Mouse (Mus musculus) small intestine, adult 2 months (tissue): ENCODE measurements around the gene Dram1. TPM values are rescaled to one million over a fixed set of nuclear protein-coding genes. Genes with fewer than 3 reads are reported as not detected.
A peak's percentile ranks its signal among the peaks of the same experiment; 100 is the strongest.

Experiments
- H3K27ac ChIP-seq: fragments of 200-500 bp; 2 replicates; pipeline ENCODE4 v1.5.1; 2012; ENCODE audit warnings: low read depth, low read length, control low read depth, inconsistent platforms; ENCODE audit not compliant: insufficient read depth
- H3K27me3 ChIP-seq: fragments of 200-500 bp; 2 replicates; pipeline ENCODE4 v1.6.1; 2012; ENCODE audit warnings: mild to moderate bottlenecking, moderate library complexity, low read length, inconsistent platforms; ENCODE audit not compliant: control insufficient read depth, insufficient read depth
- H3K36me3 ChIP-seq: fragments of 200-500 bp; 2 replicates; pipeline ENCODE4 v1.6.1; 2012; ENCODE audit warnings: mild to moderate bottlenecking, low read length, control low read depth, inconsistent platforms; ENCODE audit not compliant: control insufficient read depth, insufficient read depth
- H3K4me1 ChIP-seq: fragments of 200-500 bp; 2 replicates; pipeline ENCODE4 v1.6.1; 2012; ENCODE audit warnings: low read length, inconsistent platforms, mixed read lengths; ENCODE audit not compliant: control insufficient read depth, insufficient read depth, insufficient read length
- H3K4me3 ChIP-seq: fragments of 200-500 bp; 2 replicates; pipeline ENCODE4 v1.5.1; 2012; ENCODE audit warnings: low read depth, mild to moderate bottlenecking, control low read depth, inconsistent platforms, low read length, moderate library complexity
- CTCF ChIP-seq: fragments of 200-500 bp; IDR thresholded peaks from 2 replicates; pipeline ENCODE4 v1.5.1; 2012; ENCODE audit warnings: low read depth, mild to moderate bottlenecking, control low read depth, inconsistent platforms, low read length, moderate library complexity, mixed read lengths; ENCODE audit not compliant: insufficient replicate concordance, insufficient read length; ENCODE audit errors: extremely low read depth
- POLR2A ChIP-seq: fragments of 200-500 bp; IDR thresholded peaks from 2 replicates; pipeline ENCODE4 v1.6.1; 2012; ENCODE audit warnings: low read depth, mild to moderate bottlenecking, control low read depth, inconsistent platforms, low read length, moderate library complexity
- WGBS: fragments of 180-500 bp; shearing (Covaris S2); methylation state at CpG from one replicate; pipeline ENCODE4 v1.1.7; 2018; 5-methylcytosine and 5-hydroxymethylcytosine counted together
- polyA plus RNA-seq: library from polyadenylated mRNA; depleted of rRNA; stranded (reverse); fragments of >200 nt; gene quantifications from 2 replicates; pipeline ENCODE4 v1.2.3, GENCODE M21; 2012; rRNA removed

The Dram1 gene
- 3.6 and 4.6 TPM in 2 replicates for polyA plus RNA-seq

DNA sequence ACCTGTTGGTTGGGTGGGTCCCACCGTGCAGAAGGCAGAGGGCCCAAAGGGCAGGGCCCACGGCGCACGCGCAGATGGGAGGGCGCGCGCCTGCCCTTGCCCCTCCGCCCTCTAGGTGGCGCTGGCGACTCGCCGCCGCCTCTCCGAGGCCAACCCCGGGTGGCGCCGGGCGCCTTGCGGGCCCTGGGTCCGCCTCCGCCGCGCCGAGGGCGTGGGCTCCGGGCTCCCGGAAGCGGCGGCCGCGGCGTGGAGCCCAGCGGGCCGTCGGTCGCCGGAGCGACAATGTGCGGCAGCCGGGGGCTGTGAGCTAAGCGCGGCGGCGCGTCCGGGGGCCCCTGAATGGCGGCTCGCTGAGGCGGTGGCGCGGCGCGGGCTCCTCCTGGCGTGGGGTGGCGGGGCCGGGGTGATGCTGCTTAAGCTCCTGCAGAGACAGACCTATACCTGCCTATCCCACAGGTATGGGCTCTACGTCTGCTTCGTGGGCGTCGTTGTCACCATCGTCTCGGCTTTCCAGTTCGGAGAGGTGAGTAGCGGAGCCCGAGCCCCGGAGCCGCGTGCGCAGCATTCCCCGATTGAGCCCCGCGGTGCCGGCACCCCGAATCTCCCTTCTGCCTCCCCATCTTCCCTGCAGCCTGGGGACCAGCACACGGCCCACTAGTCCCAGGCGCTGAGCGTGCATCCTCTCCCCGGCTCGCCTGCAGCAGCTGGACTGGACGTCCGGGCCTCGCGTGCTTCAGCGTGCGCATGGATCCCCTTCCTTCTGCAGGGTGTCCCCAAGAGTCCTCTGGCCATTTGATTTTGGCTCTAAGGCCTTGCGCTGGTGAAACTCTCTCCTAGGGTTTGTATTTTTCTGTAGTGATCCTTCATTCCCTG, at the start of gene Dram1, which contains the start of gene Gnptab:
Gene Dram1, minus strand, starts transcription at position 68 of the 873 bp plus-strand sequence.
Gene Gnptab, plus strand, starts transcription at position 120 of the 873 bp plus-strand sequence.
- Histone ChIP-seq H3K4me3 (peak within 1 kb of the TSS; percentile 88), H3K4me1 (peaks cover 7% of the 10 kb centered on the region), H3K27me3 (no peaks in the 10 kb centered on the region), H3K27ac (peak within 1 kb of the TSS; percentile 25), H3K36me3 (no peaks in the 10 kb centered on the region)
- WGBS = under 1% methylated on average over 87 of the region's 87 CpGs
- peak; percentile 57; the same call in 1 of the 2 replicates for TF ChIP-seq POLR2A
- TF ChIP-seq CTCF = peak; percentile 85

DNA sequence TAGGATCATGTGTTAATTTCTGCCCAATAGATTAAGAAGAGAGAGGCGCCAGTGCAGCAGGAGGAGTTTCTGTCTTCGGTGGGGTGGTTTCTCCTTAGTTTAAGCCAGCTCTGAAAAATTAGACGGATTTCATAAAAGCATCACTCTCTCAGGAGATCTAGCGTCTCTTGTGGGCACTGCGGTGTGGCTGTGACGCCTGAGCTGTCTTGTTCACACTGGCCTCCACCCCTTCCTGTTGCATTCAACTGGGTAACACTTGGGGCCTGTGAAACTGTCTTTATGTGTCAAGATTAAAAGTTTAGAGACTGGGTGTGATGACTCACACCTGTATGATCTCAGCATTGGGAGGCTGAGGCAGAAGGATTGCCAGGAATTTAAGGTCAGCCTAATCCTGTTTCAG, 49.1 kb upstream of the Dram1 start:
- Histone ChIP-seq H3K4me1 (no peaks in the 10 kb centered on the region), H3K27ac (no peak overlapping the region), H3K27me3 (no peaks in the 10 kb centered on the region), H3K4me3 (no peak overlapping the region), H3K36me3 (peaks cover 39% of the 10 kb centered on the region)
- no peak for TF ChIP-seq CTCF
- 95% methylated on average over 6 of the region's 6 CpGs for WGBS

DNA sequence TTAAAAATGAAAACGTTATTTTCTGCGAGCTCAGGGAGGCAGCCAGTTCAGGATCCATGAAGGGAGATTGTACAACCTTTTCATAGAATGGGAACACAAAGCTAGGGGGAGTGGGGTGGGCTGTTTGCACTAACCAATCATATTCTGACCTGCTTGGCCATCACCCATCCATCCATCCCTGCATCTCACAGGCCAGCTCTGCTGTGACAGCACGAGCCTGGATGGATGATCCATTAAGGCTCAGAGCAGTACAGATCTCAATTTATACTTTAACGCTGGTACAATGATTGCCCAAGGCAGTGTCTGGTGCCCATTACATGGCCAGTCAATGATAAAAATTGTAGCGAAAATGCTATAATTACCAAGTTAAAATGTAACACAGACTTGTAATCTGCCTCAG, 48.0 kb upstream of the Dram1 start:
- H3K27ac ChIP-seq = no peak overlapping the region
- no peak overlapping the region for H3K4me3 ChIP-seq
- WGBS = 67% methylated on average over 5 of the region's 5 CpGs
- H3K27me3 ChIP-seq = no peaks in the 10 kb centered on the region
- H3K36me3 ChIP-seq = peaks cover 37% of the 10 kb centered on the region
- TF ChIP-seq CTCF = no peak
- no peaks in the 10 kb centered on the region for H3K4me1 ChIP-seq

DNA sequence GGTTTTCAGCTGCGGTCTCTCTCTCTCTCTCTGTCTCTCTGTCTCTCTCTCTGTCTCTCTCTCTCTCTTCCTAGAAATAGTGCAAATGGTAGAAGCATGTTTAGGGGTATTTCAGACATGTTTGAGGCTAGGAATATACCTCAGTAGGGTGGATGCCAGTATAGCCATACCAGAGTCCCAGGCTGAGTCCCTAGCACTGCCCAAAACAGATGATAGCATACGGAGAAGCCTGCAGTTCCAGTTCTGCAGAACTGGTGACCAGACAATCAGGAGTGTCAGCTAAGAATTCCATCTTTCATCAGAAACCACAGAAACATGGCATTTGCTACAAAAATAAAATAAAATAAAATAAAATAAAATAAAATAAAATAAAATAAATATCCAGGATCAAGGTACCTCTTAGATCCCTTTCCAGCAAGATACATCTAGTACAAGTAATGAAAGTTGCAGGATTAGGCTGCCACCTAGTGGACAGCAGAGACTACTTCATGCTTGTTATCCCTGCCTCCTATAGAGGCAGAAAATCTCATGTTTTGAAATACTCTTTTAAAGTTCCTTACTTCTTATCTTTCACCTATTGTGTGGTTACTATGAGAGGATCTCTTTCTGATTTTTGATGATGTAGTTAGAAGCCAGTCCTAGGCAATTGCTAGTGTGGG, 47.4 kb upstream of the Dram1 start:
- no peak overlapping the region for H3K27ac ChIP-seq
- peaks cover 34% of the 10 kb centered on the region for H3K36me3 ChIP-seq
- WGBS = 90% methylated on average over 2 of the region's 2 CpGs
- no peaks in the 10 kb centered on the region for H3K4me1 ChIP-seq
- H3K27me3 ChIP-seq = no peaks in the 10 kb centered on the region
- no peak for TF ChIP-seq POLR2A
- TF ChIP-seq CTCF = no peak
- no peak overlapping the region for H3K4me3 ChIP-seq

DNA sequence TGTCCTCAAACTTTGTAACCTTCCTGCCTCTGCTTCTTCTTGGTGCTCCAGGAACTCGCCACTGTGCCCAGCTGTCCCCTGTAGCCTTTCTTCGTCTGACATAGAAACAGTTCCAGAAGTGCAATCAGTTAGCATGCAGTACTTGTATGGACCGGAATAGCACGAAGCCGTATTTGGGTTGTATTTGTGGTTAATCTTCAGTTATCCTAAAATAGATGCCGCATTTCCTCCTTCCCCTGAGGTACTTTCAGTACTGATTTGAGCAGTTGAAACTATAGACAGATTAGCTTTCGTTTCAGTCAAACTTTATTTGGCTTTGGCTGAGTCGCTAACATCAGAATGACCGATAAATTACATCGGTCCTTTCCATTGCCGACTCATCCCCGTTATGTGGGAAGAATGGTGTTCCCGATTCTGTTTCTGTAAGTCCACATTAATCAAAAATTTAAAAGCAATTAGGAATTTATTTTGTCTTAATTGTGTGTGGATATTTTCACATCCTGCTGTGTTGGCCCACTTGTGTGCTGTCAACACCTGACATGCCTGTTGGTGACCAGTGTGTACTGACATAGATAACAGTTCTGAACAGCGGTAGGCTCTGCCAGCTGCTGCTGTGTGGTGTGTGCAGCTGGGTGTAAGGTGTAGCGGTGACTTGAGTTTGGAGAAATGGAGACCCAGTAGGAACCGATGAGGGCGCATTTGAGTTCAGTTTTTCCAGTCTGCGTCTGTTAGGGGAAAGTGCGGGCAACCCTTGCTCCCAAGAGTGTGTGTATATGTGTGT, 42.0 kb upstream of the Dram1 start:
- WGBS = 84% methylated on average over 19 of the region's 19 CpGs
- no peaks in the 10 kb centered on the region for H3K27me3 ChIP-seq
- no peak for TF ChIP-seq CTCF
- TF ChIP-seq POLR2A = no peak
- peaks cover 21% of the 10 kb centered on the region for H3K36me3 ChIP-seq
- H3K27ac ChIP-seq = peak overlapping the region; percentile 68
- no peaks in the 10 kb centered on the region; the same call in 1 of the 2 replicates for H3K4me1 ChIP-seq
- H3K4me3 ChIP-seq = no peak overlapping the region

DNA sequence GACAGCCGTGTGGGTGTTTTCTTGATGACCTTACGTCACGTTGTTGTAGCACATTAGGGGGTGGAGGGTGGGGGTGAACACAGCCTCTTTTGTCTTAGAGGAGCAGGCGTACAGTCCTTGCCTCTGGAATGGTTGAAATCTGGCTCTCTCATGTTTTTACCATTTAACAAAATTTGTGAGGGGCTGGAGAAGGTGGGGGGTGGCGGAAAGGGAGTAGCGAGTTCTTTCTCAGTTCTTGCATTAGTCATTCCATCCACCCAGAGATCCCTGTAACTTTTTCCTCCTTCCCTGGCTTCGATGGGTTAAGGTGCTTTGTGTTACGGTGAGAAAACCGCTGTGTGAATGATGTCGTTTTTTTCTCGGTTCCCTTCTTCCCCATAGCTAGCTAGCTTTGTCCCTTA, 41.3 kb upstream of the Dram1 start:
- H3K27me3 ChIP-seq = no peaks in the 10 kb centered on the region
- no peaks in the 10 kb centered on the region; the same call in 1 of the 2 replicates for H3K4me1 ChIP-seq
- peaks cover 27% of the 10 kb centered on the region for H3K36me3 ChIP-seq
- H3K27ac ChIP-seq = peak overlapping the region; percentile 68
- no peak overlapping the region for H3K4me3 ChIP-seq
- 78% methylated on average over 11 of the region's 11 CpGs for WGBS
- TF ChIP-seq POLR2A = no peak
- no peak for TF ChIP-seq CTCF

DNA sequence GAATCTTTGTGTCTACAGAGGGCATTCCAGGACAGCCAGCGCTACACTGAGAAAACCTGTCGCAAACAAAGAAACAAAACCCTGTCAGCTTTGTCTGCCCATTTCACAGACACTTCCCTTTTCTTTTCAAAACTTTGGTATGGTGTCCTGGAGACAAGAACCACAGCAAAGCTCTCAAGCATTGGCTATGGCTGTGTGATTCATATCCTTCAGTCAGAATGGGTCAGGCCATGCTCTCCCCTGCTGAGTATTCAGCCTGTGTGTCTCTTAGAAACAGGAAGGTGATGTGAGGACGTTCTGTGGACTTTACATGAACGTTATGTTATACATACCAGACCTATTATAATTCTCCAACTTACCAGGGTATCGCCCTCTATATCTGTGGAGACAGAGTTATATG, 38.8 kb upstream of the Dram1 start:
- Histone ChIP-seq H3K36me3 (peaks cover 32% of the 10 kb centered on the region), H3K27me3 (no peaks in the 10 kb centered on the region), H3K27ac (no peak overlapping the region), H3K4me3 (no peak overlapping the region), H3K4me1 (no peaks in the 10 kb centered on the region; the same call in 1 of the 2 replicates)
- no peak for TF ChIP-seq POLR2A
- TF ChIP-seq CTCF = no peak
- 80% methylated on average over 5 of the region's 5 CpGs for WGBS
